Mouse (Mus musculus): ENCODE results near the gene Larp7. TPM values are rescaled to one million over a fixed set of nuclear protein-coding genes. Genes with fewer than 3 reads are reported as not detected.

The Larp7 gene
- 17.1 TPM for polyA plus RNA-seq (2015; fragmentation: Illumina TruSeq; extraction: RNeasy Lipid Tissue Mini Kit (QIAGEN cat#74804); ENCODE audit: low read depth, low replicate concordance)

DNA sequence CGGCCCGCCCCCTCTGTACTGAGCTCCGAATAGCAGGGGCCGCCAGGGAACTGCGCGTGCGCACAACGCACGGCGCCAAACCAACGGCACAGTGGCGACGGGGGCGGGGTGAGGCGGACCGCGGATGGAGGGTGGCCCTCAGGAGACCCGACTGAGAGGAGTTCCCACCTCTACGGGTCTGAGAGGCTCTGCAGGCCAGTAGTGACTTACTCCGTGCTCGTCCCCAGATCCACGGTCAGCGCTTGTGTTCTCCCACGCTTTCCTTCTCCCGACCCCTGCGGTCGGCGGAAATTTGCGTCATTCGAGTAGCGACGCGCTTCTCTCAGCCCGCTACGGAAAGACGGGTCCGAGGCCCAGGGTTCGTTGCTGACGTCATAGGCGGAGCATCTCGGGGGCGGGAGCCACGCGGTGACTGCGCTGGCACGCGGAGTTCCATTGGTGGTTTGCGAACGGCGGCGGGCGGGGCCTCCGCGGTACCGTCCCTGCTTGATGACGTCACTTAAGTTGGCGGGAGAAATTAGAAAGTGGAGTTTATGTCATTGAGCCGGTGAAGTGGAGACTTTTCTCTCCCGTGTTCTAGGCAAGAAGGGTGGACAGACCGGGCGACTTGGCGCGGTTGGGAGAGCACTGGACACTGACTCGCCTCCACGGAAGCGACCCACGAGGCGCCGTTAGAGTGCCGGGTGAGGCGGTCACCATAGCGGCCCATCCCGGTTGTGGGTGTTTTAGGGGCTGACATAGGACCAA is at the start of gene Larp7, which contains the start of gene Zgrf1:
Gene Larp7, minus strand, starts transcription at position 377 of the 747 bp plus-strand sequence.
Gene Zgrf1, plus strand, starts transcription at position 517 of the 747 bp plus-strand sequence.

GRCm38 (mm10) chr3:127498742-127499400 is 54.3 kb downstream of the Larp7 start, which contains the start of gene Ank2:
Ank2 (minus strand) TSS chr3:127499350.

Other genes with a start within 250 kb of the Larp7 start
- gene Ank2, start 54.0 kb downstream of the Larp7 start, polyA plus RNA-seq (2015; fragmentation: Illumina TruSeq; extraction: RNeasy Lipid Tissue Mini Kit (QIAGEN cat#74804); ENCODE audit: low read depth, low replicate concordance): 323 TPM
- gene Zgrf1, start 140 bp upstream of the Larp7 start, polyA plus RNA-seq (2015; fragmentation: Illumina TruSeq; extraction: RNeasy Lipid Tissue Mini Kit (QIAGEN cat#74804); ENCODE audit: low read depth, low replicate concordance): 2.8 TPM
- gene Neurog2, start 79.8 kb upstream of the Larp7 start, polyA plus RNA-seq (2015; fragmentation: Illumina TruSeq; extraction: RNeasy Lipid Tissue Mini Kit (QIAGEN cat#74804); ENCODE audit: low read depth, low replicate concordance): 0.46 TPM
- gene Alpk1, start 227.2 kb upstream of the Larp7 start, polyA plus RNA-seq (2015; fragmentation: Illumina TruSeq; extraction: RNeasy Lipid Tissue Mini Kit (QIAGEN cat#74804); ENCODE audit: low read depth, low replicate concordance): 2.5 TPM
- gene Tifa, start 236.5 kb upstream of the Larp7 start, polyA plus RNA-seq (2015; fragmentation: Illumina TruSeq; extraction: RNeasy Lipid Tissue Mini Kit (QIAGEN cat#74804); ENCODE audit: low read depth, low replicate concordance): 12.9 TPM

Data from brain, adult 10 weeks (tissue).